9 mouse cellular contexts compared by ENCODE assay signal in the genomic region with DNA sequence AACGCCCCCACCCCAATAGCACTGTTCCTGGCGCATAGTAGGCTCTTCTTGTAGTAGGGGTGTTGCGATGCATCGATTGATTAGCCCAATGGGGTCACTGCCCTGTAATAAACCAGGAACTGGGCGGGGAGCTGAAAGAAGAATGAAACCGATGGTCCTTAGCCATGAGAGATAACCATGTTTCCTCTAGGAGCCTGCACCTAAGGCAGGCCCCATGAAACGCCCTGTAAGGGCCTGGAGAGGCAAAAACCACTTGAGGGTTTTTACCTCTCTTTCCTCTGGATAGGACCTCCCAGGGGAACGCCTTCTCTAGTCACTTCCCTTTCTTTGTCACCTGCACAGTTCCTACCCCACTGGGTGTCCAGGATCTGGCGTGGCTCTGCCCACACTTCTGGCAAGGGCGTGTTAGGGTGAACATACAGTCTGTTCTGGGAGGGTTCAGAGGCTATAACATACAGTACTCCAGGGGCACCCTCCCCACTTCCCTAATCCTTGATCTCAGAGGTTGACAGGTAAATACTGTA. TPM values are rescaled to one million over a fixed set of nuclear protein-coding genes. Genes with fewer than 3 reads are reported as not detected.
DNase-seq lines count a peak whose midpoint lies in the region; ATAC-seq lines count a peak whose summit lies in the region.
"Had no signal": no experiment of that assay in that cellular context is flagged by ENCODE, and none has a peak within 500 bp of the region (broad histone marks: within the 10 kb centered on the region; RNA-seq: fewer than 3 reads in every experiment).

No protein-coding gene starts in this region.

- 11% methylated on average over 10 of the region's 10 CpGs for WGBS in forebrain, embryonic 13.5 days
- 14% methylated on average over 10 of the region's 10 CpGs for WGBS in liver, embryonic 11.5 days
- 13% methylated on average over 10 of the region's 10 CpGs for WGBS in neural tube, embryonic 14.5 days

- peaks cover 13% of the 10 kb centered on the region; the same call in 1 of the 2 replicates for H3K27me3 ChIP-seq in forebrain, embryonic 13.5 days
- H3K27me3 ChIP-seq in liver, embryonic 11.5 days (replicated peaks; ENCODE audit: control insufficient read depth, insufficient read depth, low read length), result peaks cover 22% of the 10 kb centered on the region
- no peaks in the 10 kb centered on the region for H3K27me3 ChIP-seq in neural tube, embryonic 14.5 days (ENCODE audit: control insufficient read depth, insufficient read depth, low read length)

- ATAC-seq in forebrain, embryonic 13.5 days, result peak; percentile 14
- ATAC-seq in liver, embryonic 11.5 days (replicated peaks; ENCODE audit: low FRiP score), result peak; percentile 52
- ATAC-seq in neural tube, embryonic 14.5 days (ENCODE audit: low read depth), result peak; percentile 13; the same call in 1 of the 2 replicates
- no peak for ATAC-seq in erythroid progenitor cell, adult 5-6 weeks (replicated peaks; ENCODE audit: low FRiP score, poor library complexity, severe bottlenecking)

- DNase-seq in cerebellum, adult 11-12 months, result peak; percentile 58
- no peak for DNase-seq in cerebellum, postnatal 4 days (ENCODE audit: low spot score in 2 of 2)
- peak; percentile 57 for DNase-seq in 416B (ENCODE audit: low read depth)
- no peak for DNase-seq in liver, embryonic 11.5 days (ENCODE audit: low spot score)
- DNase-seq in layer of hippocampus, postnatal 14 days (ENCODE audit: low spot score in 2 of 2), result no peak

- H3K4me3 ChIP-seq in forebrain, embryonic 13.5 days, result peak overlapping the region; percentile 46
- H3K4me3 ChIP-seq in liver, embryonic 11.5 days (ENCODE audit: low read depth, low read length), result peak overlapping the region; percentile 60
- peak overlapping the region; percentile 42 for H3K4me3 ChIP-seq in neural tube, embryonic 14.5 days (ENCODE audit: low read depth, low read length)

- H3K9me3 ChIP-seq in forebrain, embryonic 13.5 days (replicated peaks), result no peaks in the 10 kb centered on the region
- no peaks in the 10 kb centered on the region for H3K9me3 ChIP-seq in liver, embryonic 11.5 days (ENCODE audit: control insufficient read depth, low read length)
- no peaks in the 10 kb centered on the region for H3K9me3 ChIP-seq in neural tube, embryonic 14.5 days (ENCODE audit: control insufficient read depth, low read length)

- no peaks in the 10 kb centered on the region for H3K36me3 ChIP-seq in forebrain, embryonic 13.5 days (ENCODE audit: poor library complexity, severe bottlenecking)
- H3K36me3 ChIP-seq in liver, embryonic 11.5 days (ENCODE audit: control insufficient read depth, insufficient read depth, low read length), result no peaks in the 10 kb centered on the region
- H3K36me3 ChIP-seq in neural tube, embryonic 14.5 days (ENCODE audit: control insufficient read depth, insufficient read depth, low read length), result no peaks in the 10 kb centered on the region

- H3K9ac ChIP-seq in forebrain, embryonic 13.5 days, result peak overlapping the region; percentile 70
- H3K9ac ChIP-seq in liver, embryonic 11.5 days (ENCODE audit: low read depth, low read length), result peak overlapping the region; percentile 79
- H3K9ac ChIP-seq in neural tube, embryonic 14.5 days (replicated peaks; ENCODE audit: low read depth, low read length), result peak overlapping the region; percentile 76

- peak overlapping the region; percentile 92 for H3K27ac ChIP-seq in forebrain, embryonic 13.5 days
- H3K27ac ChIP-seq in liver, embryonic 11.5 days (ENCODE audit: low read depth, low read length), result peak overlapping the region; percentile 97
- H3K27ac ChIP-seq in neural tube, embryonic 14.5 days (ENCODE audit: low read depth, low read length), result peak overlapping the region; percentile 91

- peak overlapping the region; percentile 78 for H3K4me2 ChIP-seq in forebrain, embryonic 13.5 days
- peak overlapping the region; percentile 85 for H3K4me2 ChIP-seq in liver, embryonic 11.5 days
- H3K4me2 ChIP-seq in neural tube, embryonic 14.5 days (ENCODE audit: low read depth, low read length), result peak overlapping the region; percentile 75

- peaks cover 43% of the 10 kb centered on the region for H3K4me1 ChIP-seq in forebrain, embryonic 13.5 days
- peaks cover 41% of the 10 kb centered on the region for H3K4me1 ChIP-seq in liver, embryonic 11.5 days (replicated peaks; ENCODE audit: control insufficient read depth, insufficient read depth, low read length)
- H3K4me1 ChIP-seq in neural tube, embryonic 14.5 days (ENCODE audit: control insufficient read depth, insufficient read depth, low read length), result peaks cover 24% of the 10 kb centered on the region

RNA-seq across cellular contexts. Expression of a gene that starts 3.5 kb away (rescaled TPM):
- 0.48 TPM in 1 of 2 replicates, not detected in the other for polyA plus RNA-seq in forebrain, embryonic 13.5 days (2015; fragmentation: Nextera tagmentation; extraction: Ambion mirVana)
- polyA plus RNA-seq in liver, embryonic 11.5 days (2014; fragmentation: Nextera tagmentation; extraction: Ambion mirVana), result not detected in 2 replicates
- not detected in 2 replicates for polyA plus RNA-seq in neural tube, embryonic 14.5 days (2014; fragmentation: Nextera tagmentation; extraction: Ambion mirVana)
- not detected in 2 replicates for total RNA-seq in erythroid progenitor cell, adult 5-6 weeks (2015; ENCODE audit: low replicate concordance)
- not detected in 2 replicates for total RNA-seq in erythroid progenitor cell, adult 5-6 weeks (2017; ENCODE audit: low replicate concordance)
- not detected for total RNA-seq in layer of hippocampus, postnatal 14 days (2021)
- polyA plus RNA-seq: large intestine, adult 2 months had no signal

RNA-seq across cellular contexts. Expression of a gene that starts 50.4 kb away (rescaled TPM):
- 91.1 and 92.9 TPM in 2 replicates for polyA plus RNA-seq in forebrain, embryonic 13.5 days (2015; fragmentation: Nextera tagmentation; extraction: Ambion mirVana)
- polyA plus RNA-seq in liver, embryonic 11.5 days (2014; fragmentation: Nextera tagmentation; extraction: Ambion mirVana), result 16.0 and 18.0 TPM in 2 replicates
- polyA plus RNA-seq in neural tube, embryonic 14.5 days (2014; fragmentation: Nextera tagmentation; extraction: Ambion mirVana), result 108 and 117 TPM in 2 replicates
- total RNA-seq in erythroid progenitor cell, adult 5-6 weeks (2015; ENCODE audit: low replicate concordance), result 3.2 and 3.8 TPM in 2 replicates
- total RNA-seq in erythroid progenitor cell, adult 5-6 weeks (2017; ENCODE audit: low replicate concordance), result 5.9 and 11.6 TPM in 2 replicates
- total RNA-seq in layer of hippocampus, postnatal 14 days (2021), result 100 to 1,000 TPM; 219 to 224 TPM

RNA-seq across cellular contexts. Expression of a gene that starts 51.0 kb away (rescaled TPM):
- 116 and 125 TPM in 2 replicates for polyA plus RNA-seq in forebrain, embryonic 13.5 days (2015; fragmentation: Nextera tagmentation; extraction: Ambion mirVana)
- polyA plus RNA-seq in liver, embryonic 11.5 days (2014; fragmentation: Nextera tagmentation; extraction: Ambion mirVana), result 192 and 194 TPM in 2 replicates
- 110 and 129 TPM in 2 replicates for polyA plus RNA-seq in neural tube, embryonic 14.5 days (2014; fragmentation: Nextera tagmentation; extraction: Ambion mirVana)
- 28.8 and 39.8 TPM in 2 replicates for total RNA-seq in erythroid progenitor cell, adult 5-6 weeks (2015; ENCODE audit: low replicate concordance)
- 8.5 and 8.7 TPM in 2 replicates for total RNA-seq in erythroid progenitor cell, adult 5-6 weeks (2017; ENCODE audit: low replicate concordance)
- 10 to 100 TPM; 36.4 to 43.5 TPM for total RNA-seq in layer of hippocampus, postnatal 14 days (2021)

Comparison
In these comparisons a context has a peak if more than half of its experiments do, and no peak if none do; other contexts are left out.
1. DNase-seq: peak in cerebellum, adult 11-12 months (single experiment) and 416B (single experiment); none in cerebellum, postnatal 4 days (0 of 2), liver, embryonic 11.5 days (single experiment) and layer of hippocampus, postnatal 14 days (0 of 2).
2. Peak in every context shown above with its lines, with median percentiles within 50 percentile points of each other: H3K27ac ChIP-seq, H3K4me2 ChIP-seq, H3K4me3 ChIP-seq and H3K9ac ChIP-seq.